Mouse (Mus musculus) T-helper 2 cell (primary cell): ENCODE results near the gene Tnfsf15.

Experiments used
- in situ Hi-C: fragments of 300-600 bp; cut with MboI, MseI; formaldehyde crosslinking; loops from one replicate; pipeline ENCODE4 v1.15.1; 2025; ENCODE audit warnings: high pct_unique_total_duplicates

Tnfsf15 gene

GRCm38 (mm10) chr4:63685253-63685525, 59.7 kb downstream of the Tnfsf15 start:
- in situ Hi-C loops: loop anchor here (5.0 kb wide), 1 partner anchor 262 kb away; no protein-coding TSS in a partner anchor

DNA sequence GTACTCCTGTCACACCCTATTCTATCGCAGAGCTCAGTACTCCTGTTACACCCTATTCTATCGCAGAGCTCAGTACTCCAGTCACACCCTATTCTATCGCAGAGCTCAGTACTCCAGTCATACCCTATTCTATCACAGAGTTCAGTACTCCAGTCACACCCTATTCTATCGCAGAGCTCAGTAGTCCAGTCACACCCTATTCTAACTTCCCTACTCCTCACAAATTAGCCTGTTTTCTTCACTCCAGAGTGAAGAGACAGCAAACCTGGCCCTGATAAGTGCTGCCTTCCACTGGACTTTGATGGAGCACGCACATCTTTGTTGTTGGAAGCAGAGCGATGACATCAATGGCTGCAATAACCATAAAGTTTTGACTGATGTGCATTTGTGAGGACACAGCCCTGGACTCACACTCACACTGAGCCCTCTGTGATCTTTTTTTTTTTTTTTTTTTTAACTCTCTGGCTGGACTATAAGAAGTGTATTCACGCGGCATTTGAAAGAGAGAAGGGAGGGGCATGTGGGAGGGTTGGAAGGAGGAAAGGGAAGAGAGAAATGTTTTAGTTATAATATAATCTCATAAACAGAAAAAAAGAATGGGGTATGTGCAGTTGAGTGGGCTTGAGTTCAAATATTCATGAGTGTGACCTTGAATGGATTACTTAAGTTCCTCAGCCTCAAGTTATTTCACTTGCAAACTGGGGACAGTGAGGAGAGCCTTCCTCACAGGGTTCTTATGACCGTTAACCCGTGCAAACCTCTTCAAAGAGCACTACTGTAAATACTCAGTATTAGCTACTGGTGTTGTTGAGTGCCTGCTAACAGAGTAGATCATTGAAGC, 60.3 kb downstream of the Tnfsf15 start:
- in situ Hi-C loops: loop anchor here (5.0 kb wide), 1 partner anchor 263 kb away; no protein-coding TSS in a partner anchor

GRCm38 (mm10) chr4:63683716-63684115, 61.2 kb downstream of the Tnfsf15 start:
- in situ Hi-C loops: no loop called here

- in situ Hi-C loops: no loop called here
Observed at GRCm38 (mm10) chr4:63683056-63683455, 61.9 kb downstream of the Tnfsf15 start.

- in situ Hi-C loops: no loop called here
Observed at GRCm38 (mm10) chr4:63682441-63682840, 62.5 kb downstream of the Tnfsf15 start.

GRCm38 (mm10) chr4:63681557-63681956, 63.4 kb downstream of the Tnfsf15 start:
- in situ Hi-C loops: no loop called here
